Mouse (Mus musculus) hematopoietic multipotent progenitor cell, adult 10-12 weeks (in vitro differentiated cells): ENCODE results near the gene Tnp1. TPM values are rescaled to one million over a fixed set of nuclear protein-coding genes. Genes with fewer than 3 reads are reported as not detected.

Experiments
- polyA plus RNA-seq: library from polyadenylated mRNA; stranded (reverse); fragments of >175 nt; gene quantifications from 2 replicates; pipeline ENCODE4 v1.2.3, GENCODE M21; 2012; ENCODE audit warnings: low replicate concordance

The Tnp1 gene
- not detected in 2 replicates for polyA plus RNA-seq

GRCm38 (mm10) chr1:73015731-73016130, at the start of gene Tnp1:
Tnp1 (minus strand) TSS chr1:73015909.

Other genes with a start within 250 kb of the Tnp1 start
- 0.27 and 0.82 TPM in 2 replicates for gene Igfbp2, start 191.4 kb downstream of the Tnp1 start, polyA plus RNA-seq
- gene Igfbp5, start 141.0 kb downstream of the Tnp1 start, polyA plus RNA-seq, result 0.04 and 0.24 TPM in 2 replicates